Mouse (Mus musculus): ENCODE measurements around the gene Il18rap.
"Not testable (repeated sequence)": the region's sequence is repeated elsewhere in the genome, so short reads cannot be mapped to it uniquely, and the experiment has no call there.

Il18rap gene

DNA sequence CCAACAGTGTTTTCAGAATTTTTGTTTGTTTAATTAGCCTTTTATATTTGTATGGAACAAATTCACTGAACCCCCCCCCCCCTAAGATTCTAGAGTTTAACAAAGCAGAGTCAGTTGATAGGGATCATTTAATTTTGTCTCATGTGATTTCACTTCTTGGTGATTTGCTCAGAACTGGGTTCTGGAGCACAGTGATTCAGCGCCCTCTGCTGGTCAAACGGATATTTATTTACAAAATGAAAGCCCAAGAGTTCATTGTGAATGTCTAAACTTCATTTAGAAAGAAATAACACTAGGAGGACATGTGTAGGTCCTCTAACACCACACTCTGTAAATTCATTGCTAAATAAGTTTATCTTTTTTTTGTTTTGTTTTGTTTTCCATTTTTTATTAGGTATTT lies 29.5 kb downstream of the Il18rap start:
- peak; percentile 4 to 13 for DNase-seq (ENCODE audit: low spot score in 2 of 2)

- no peak for DNase-seq (ENCODE audit: low spot score in 2 of 2)
These were observed 31.5 kb downstream of the Il18rap start for GRCm38 (mm10) chr1:40546645-40547044.

DNA sequence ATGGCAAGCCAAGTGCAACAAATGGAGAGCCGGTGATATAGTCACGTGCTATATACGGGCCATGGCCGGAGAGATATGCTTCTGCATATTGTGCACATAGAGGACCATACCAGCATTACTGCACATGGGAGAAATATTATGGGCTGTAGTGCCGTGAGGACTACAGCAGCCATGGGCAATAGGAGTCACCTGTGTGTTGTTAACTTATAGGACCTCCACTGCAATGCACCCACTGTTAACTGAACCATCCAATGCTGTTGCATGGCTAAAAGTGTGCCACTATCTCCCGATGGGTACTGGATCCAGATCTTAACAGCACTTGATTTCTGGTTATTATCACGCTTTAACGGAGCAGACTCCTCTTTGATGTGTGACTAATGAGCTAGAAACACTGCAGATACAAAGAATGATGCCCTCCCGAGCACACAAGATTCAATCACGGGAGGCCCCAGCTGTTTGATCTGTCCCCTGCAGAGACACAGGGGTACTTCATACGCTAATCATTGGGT lies 32.0 kb downstream of the Il18rap start:
- no peak for DNase-seq (ENCODE audit: low spot score in 2 of 2)

- no peak for DNase-seq (ENCODE audit: low spot score in 2 of 2)
These were observed 32.6 kb downstream of the Il18rap start for GRCm38 (mm10) chr1:40547762-40548161.

- no peak for DNase-seq (ENCODE audit: low spot score in 2 of 2)
These were observed 54.2 kb downstream of the Il18rap start for GRCm38 (mm10) chr1:40569374-40569773.

GRCm38 (mm10) chr1:40579784-40580183 lies 64.6 kb downstream of the Il18rap start, which contains the start of gene Slc9a4:
Gene Slc9a4, plus strand, starts transcription at chr1:40580081.
- no peak for DNase-seq (ENCODE audit: low spot score in 2 of 2)

DNA sequence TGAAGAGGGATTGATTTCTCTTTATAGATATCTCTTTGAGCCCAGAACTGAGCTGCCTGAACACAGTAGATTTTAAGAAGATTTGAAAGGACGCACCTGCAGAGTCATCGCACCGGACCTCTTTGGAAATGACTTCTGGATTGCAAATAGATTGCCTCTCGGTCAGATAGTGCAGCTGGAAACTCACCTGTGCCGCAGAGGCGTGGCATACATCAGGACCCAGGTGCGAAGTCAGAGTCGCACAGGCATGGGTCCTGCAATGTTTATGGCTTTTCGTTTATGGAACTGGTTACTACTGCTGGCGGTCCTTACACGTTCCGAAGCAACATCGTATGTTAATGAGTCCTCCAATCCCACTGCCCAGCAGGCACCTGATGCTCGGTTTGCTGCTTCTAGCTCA lies 65.1 kb downstream of the Il18rap start:
- no peak for DNase-seq (ENCODE audit: low spot score in 2 of 2)

- DNase-seq (ENCODE audit: low spot score in 2 of 2): peak in 1 of 2 experiments; percentile 10
These were observed 71.6 kb downstream of the Il18rap start for GRCm38 (mm10) chr1:40586776-40587175.

GRCm38 (mm10) chr1:40590931-40591330 lies 75.8 kb downstream of the Il18rap start:
- DNase-seq (ENCODE audit: low spot score in 2 of 2): no peak

DNA sequence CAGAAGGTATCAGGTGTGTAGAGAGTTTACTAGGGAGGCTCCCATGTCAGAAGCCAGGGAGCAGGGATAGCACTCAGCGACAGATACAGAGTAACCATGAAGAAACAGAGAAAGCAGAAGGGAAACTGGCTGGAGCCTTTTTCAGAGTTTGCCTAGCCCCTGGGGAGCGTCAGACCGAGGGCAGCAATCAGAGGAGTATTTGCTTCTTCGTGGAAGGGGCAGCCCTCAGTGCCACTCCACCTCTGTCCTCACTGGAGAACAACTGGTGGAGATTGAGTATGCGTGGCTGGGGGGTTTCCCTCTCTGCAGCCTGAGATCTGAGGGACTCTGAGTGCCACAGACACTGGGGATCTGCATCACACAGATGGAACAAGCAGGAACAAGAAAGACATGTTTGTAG lies 82.7 kb downstream of the Il18rap start:
- no peak for DNase-seq (ENCODE audit: low spot score in 2 of 2)

DNA sequence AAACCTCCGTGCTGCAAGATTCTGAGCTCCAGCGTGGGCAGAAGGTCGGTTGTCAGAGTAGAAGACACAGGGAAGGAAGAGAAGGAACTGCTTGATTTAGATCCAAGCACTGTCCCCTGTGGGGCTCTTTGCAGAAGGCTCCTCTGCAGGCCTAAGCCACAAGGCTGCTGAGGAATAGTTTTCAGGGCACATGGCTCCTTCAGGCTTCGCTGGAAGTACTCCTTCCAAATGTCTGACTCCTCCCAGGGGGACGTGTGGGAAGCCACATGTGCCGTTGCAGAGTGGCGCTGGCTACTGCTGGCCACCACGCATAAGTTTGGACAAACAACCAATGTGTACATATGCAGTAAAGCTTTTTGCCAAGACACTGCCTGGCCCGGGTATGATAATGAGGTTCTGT lies 84.5 kb downstream of the Il18rap start:
- not testable (repeated sequence) for DNase-seq (ENCODE audit: low spot score in 2 of 2)

GRCm38 (mm10) chr1:40600394-40601327 lies 85.5 kb downstream of the Il18rap start:
- peak; percentile 25 to 39 for DNase-seq (ENCODE audit: low spot score in 2 of 2)

Data from heart, adult 9 months (tissue).